Mouse (Mus musculus): ENCODE data around the gene Pced1a. TPM values are rescaled to one million over a fixed set of nuclear protein-coding genes. Genes with fewer than 3 reads are reported as not detected.
"Not testable (repeated sequence)": the region's sequence is repeated elsewhere in the genome, so short reads cannot be mapped to it uniquely, and the experiment has no call there.

The Pced1a gene
- polyA plus RNA-seq, 1 experiment from 2014 or later, result 7.0 TPM

GRCm38 (mm10) chr2:130383895-130384294 lies 40.6 kb downstream of the Pced1a start:
- H3K27me3 ChIP-seq (replicated peaks), result peaks cover 23% of the 10 kb centered on the region
- no peak overlapping the region for H3K4me2 ChIP-seq
- no peak for ATAC-seq (ENCODE audit: extremely low read depth, insufficient number of reproducible peaks, low FRiP score, low TSS enrichment)
- no peaks in the 10 kb centered on the region for H3K4me1 ChIP-seq
- WGBS, result 72% methylated on average over 6 of the region's 6 CpGs
- no peak overlapping the region for H3K9ac ChIP-seq
- H3K36me3 ChIP-seq, result 0 out of 2 replicates have a peak, but pooled peaks cover under 1% of the 10 kb centered on the region
- no peak overlapping the region for H3K4me3 ChIP-seq
- H3K9me3 ChIP-seq, result no peaks in the 10 kb centered on the region; the same call in 1 of the 2 replicates
- H3K27ac ChIP-seq (replicated peaks), result no peak overlapping the region

DNA sequence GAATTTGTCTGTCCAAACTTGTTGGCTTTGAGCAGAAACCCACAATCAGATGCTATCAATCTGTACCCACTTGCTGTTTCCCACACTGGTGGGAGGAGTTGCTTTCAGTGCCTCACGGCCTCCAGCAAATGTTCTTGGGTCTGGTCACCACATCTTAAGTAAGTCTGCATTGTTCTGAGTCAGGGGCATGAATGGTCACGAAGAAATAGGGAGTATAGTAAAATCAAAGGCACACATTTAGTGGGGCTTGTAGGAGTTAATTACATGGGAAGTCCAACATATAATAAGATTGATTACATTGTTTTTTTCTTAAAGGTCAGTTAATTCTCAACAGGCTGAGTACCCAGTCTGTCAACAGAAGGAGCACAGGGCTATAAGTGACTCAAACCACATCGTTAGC lies 41.3 kb downstream of the Pced1a start:
- WGBS, result 59% methylated on average over 3 of the region's 3 CpGs
- H3K4me1 ChIP-seq, result no peaks in the 10 kb centered on the region
- ATAC-seq (ENCODE audit: extremely low read depth, insufficient number of reproducible peaks, low FRiP score, low TSS enrichment), result no peak
- H3K36me3 ChIP-seq, result no peaks in the 10 kb centered on the region
- peaks cover 24% of the 10 kb centered on the region for H3K27me3 ChIP-seq (replicated peaks)
- no peaks in the 10 kb centered on the region; the same call in 1 of the 2 replicates for H3K9me3 ChIP-seq
- no peak overlapping the region for H3K4me2 ChIP-seq
- H3K27ac ChIP-seq (replicated peaks), result no peak overlapping the region
- H3K4me3 ChIP-seq, result no peak overlapping the region
- H3K9ac ChIP-seq, result no peak overlapping the region

DNA sequence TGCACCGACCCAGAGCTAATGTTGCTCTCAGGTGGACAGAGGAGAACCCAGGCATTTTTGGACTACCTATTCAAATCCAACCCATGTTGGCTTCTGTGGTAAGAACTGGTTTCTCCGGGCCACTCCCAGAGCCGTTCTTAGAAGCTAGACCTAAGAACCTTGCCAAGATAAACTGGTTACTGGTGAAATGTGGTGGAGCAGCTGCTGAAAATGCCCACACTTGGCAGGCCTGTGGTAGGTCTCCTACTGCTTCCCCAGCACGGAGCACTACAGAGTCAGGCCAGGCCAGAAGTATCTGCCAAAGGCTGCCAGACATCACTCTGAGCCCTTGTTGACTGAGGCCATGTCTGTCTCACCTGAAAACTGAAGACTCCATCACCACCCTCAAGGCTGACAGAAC lies 49.5 kb downstream of the Pced1a start:
- Histone ChIP-seq H3K9ac (no peak overlapping the region), H3K36me3 (no peaks in the 10 kb centered on the region), H3K9me3 (no peaks in the 10 kb centered on the region), H3K4me2 (no peak overlapping the region), H3K27me3 (replicated peaks) (peaks cover 16% of the 10 kb centered on the region), H3K4me1 (no peaks in the 10 kb centered on the region), H3K27ac (replicated peaks) (no peak overlapping the region), H3K4me3 (no peak overlapping the region)
- no peak for ATAC-seq (ENCODE audit: extremely low read depth, insufficient number of reproducible peaks, low FRiP score, low TSS enrichment)
- 67% methylated on average over 4 of the region's 4 CpGs for WGBS

DNA sequence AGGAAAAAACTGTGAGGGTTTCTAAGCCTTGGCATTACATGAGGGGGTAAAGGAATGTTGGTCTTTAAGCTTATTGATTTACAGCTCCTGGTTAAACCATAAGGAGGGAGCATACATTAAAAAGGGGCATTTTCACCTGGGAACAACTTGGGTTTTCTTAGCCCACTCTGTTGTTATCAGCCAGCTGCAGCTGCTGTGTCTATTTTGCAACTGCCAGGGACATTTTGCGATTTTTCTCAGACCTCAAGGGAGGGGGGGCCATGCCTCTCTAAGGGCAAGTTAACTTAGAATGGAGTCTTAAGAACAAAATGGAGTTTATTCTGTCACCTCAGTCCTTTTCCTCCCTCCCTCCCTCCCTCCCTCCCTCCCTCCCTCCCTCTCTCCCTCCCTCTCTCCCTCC lies 51.5 kb downstream of the Pced1a start:
- H3K4me3 ChIP-seq; ATAC-seq (ENCODE audit: extremely low read depth, insufficient number of reproducible peaks, low FRiP score, low TSS enrichment); H3K9ac ChIP-seq; H3K4me2 ChIP-seq; H3K4me1 ChIP-seq; H3K27ac ChIP-seq (replicated peaks); H3K9me3 ChIP-seq; H3K36me3 ChIP-seq: not testable (repeated sequence)
- H3K27me3 ChIP-seq (replicated peaks), result peaks cover 22% of the 10 kb centered on the region; the same call in 1 of the 2 replicates
- WGBS, result 18% methylated on average over 1 of the region's 1 CpGs

- Histone ChIP-seq H3K9ac (no peak overlapping the region), H3K27me3 (replicated peaks) (peaks cover 61% of the 10 kb centered on the region), H3K4me1 (peaks cover 11% of the 10 kb centered on the region), H3K4me3 (no peak overlapping the region), H3K36me3 (no peaks in the 10 kb centered on the region), H3K4me2 (no peak overlapping the region), H3K9me3 (no peaks in the 10 kb centered on the region), H3K27ac (replicated peaks) (no peak overlapping the region)
- ATAC-seq (ENCODE audit: extremely low read depth, insufficient number of reproducible peaks, low FRiP score, low TSS enrichment), result no peak
- WGBS, result 53% methylated on average over 4 of the region's 4 CpGs
Measured at GRCm38 (mm10) chr2:130367386-130367785, 57.1 kb downstream of the Pced1a start.

Other genes starting within 250 kb of the Pced1a start
- 426 and 455 TPM in 2 replicates for gene Snrpb, start 245.3 kb downstream of the Pced1a start, polyA plus RNA-seq (2015; fragmentation: Nextera tagmentation; extraction: Ambion mirVana)
- not detected in 2 replicates for gene Tmc2, start 229.5 kb downstream of the Pced1a start, polyA plus RNA-seq (2015; fragmentation: Nextera tagmentation; extraction: Ambion mirVana)
- 143 and 152 TPM in 2 replicates for gene Nop56, start 150.3 kb downstream of the Pced1a start, polyA plus RNA-seq (2015; fragmentation: Nextera tagmentation; extraction: Ambion mirVana)
- gene Idh3b, start 140.2 kb downstream of the Pced1a start, polyA plus RNA-seq (2015; fragmentation: Nextera tagmentation; extraction: Ambion mirVana), result 237 and 266 TPM in 2 replicates
- gene Ebf4, start 129.5 kb downstream of the Pced1a start, polyA plus RNA-seq (2015; fragmentation: Nextera tagmentation; extraction: Ambion mirVana), result 0.39 and 0.64 TPM in 2 replicates
- 34.6 and 40.6 TPM in 2 replicates for gene Cpxm1, start 27.1 kb downstream of the Pced1a start, polyA plus RNA-seq (2015; fragmentation: Nextera tagmentation; extraction: Ambion mirVana)
- gene Gm28372, start 19.5 kb downstream of the Pced1a start, polyA plus RNA-seq (2015; fragmentation: Nextera tagmentation; extraction: Ambion mirVana), result not detected in 2 replicates
- gene 1700020A23Rik, start 19.4 kb downstream of the Pced1a start, polyA plus RNA-seq (2015; fragmentation: Nextera tagmentation; extraction: Ambion mirVana), result not detected in 2 replicates
- 0.11 TPM in 1 of 2 replicates, not detected in the other for gene Tmem239, start 18.2 kb downstream of the Pced1a start, polyA plus RNA-seq (2015; fragmentation: Nextera tagmentation; extraction: Ambion mirVana)
- 51.8 and 55.4 TPM in 2 replicates for gene Vps16, start 362 bp downstream of the Pced1a start, polyA plus RNA-seq (2015; fragmentation: Nextera tagmentation; extraction: Ambion mirVana)
- 64.0 and 64.6 TPM in 2 replicates for gene Ptpra, start 25.6 kb upstream of the Pced1a start, polyA plus RNA-seq (2015; fragmentation: Nextera tagmentation; extraction: Ambion mirVana)
- gene Mrps26, start 139.0 kb upstream of the Pced1a start, polyA plus RNA-seq (2015; fragmentation: Nextera tagmentation; extraction: Ambion mirVana), result 71.8 and 72.3 TPM in 2 replicates
- gene Oxt, start 151.5 kb upstream of the Pced1a start, polyA plus RNA-seq (2015; fragmentation: Nextera tagmentation; extraction: Ambion mirVana), result not detected in 2 replicates
- not detected in 2 replicates for gene Avp, start 157.9 kb upstream of the Pced1a start, polyA plus RNA-seq (2015; fragmentation: Nextera tagmentation; extraction: Ambion mirVana)
- gene Fastkd5, start 205.3 kb upstream of the Pced1a start, polyA plus RNA-seq (2015; fragmentation: Nextera tagmentation; extraction: Ambion mirVana), result 11.9 and 12.0 TPM in 2 replicates
- gene Ubox5, start 205.3 kb upstream of the Pced1a start, polyA plus RNA-seq (2015; fragmentation: Nextera tagmentation; extraction: Ambion mirVana), result 7.3 TPM in 2 replicates
- 1.5 and 1.8 TPM in 2 replicates for gene Lzts3, start 218.1 kb upstream of the Pced1a start, polyA plus RNA-seq (2015; fragmentation: Nextera tagmentation; extraction: Ambion mirVana)
- gene Ddrgk1, start 240.0 kb upstream of the Pced1a start, polyA plus RNA-seq (2015; fragmentation: Nextera tagmentation; extraction: Ambion mirVana), result 39.4 and 43.6 TPM in 2 replicates
- gene Itpa, start 242.9 kb upstream of the Pced1a start, polyA plus RNA-seq (2015; fragmentation: Nextera tagmentation; extraction: Ambion mirVana), result 80.9 and 83.2 TPM in 2 replicates

All from heart, embryonic 13.5 days (tissue).